Mouse (Mus musculus): ENCODE data around the gene Tomm7. TPM values are rescaled to one million over a fixed set of nuclear protein-coding genes. Genes with fewer than 3 reads are reported as not detected.
A peak's percentile ranks its signal among the peaks of the same experiment; 100 is the strongest.

The Tomm7 gene
- polyA plus RNA-seq, 1 experiment from 2014 or later = 97.7 TPM

DNA sequence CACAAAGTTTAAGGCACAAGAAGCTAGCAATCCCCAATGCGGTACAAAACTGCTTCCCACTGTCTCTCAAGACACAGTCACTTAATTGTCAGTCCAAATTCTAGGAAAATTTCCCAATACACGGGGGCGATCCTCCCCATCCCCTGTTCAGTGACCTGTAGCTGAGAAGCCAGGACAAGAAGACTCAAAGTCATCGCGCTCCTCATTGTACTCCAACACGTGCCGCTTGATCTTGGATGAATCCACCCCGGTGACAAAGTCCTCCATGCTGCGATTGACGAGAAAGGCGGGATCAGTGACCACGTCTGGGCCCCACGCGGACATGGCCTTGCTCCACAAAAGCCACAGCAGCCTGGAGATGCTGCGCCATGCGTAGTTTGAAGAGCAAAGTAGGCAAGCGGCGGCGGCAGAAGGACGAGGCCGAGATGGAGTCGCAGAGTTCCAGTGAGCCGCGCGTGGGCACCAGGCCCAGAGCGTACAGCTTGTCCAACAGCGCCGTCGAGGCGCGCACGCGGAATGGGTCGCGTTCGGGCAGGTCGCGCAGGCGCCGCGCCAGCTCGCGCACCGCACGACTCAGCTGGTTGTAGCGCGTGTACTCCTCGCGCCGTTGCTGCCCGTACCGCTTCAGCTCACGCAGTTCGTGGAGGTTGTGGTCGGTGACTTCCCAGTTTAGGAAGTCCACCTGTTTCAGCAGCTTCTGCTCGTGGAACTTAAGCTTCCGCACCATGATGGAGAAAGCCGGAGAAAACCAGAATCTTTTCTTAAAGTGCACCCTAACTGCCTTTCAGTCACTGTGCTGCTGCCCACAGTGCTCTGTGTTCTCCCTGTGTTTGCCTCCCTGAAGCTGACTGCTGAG lies 12.8 kb downstream of the Tomm7 start:
- Histone ChIP-seq H3K36me3 (replicated peaks; ENCODE audit: control insufficient read depth, insufficient read depth) (no peaks in the 10 kb centered on the region), H3K27me3 (ENCODE audit: control insufficient read depth, insufficient read depth, low read length) (peaks cover 18% of the 10 kb centered on the region; the same call in 1 of the 2 replicates), H3K4me1 (replicated peaks; ENCODE audit: control insufficient read depth, insufficient read depth, low read length) (no peaks in the 10 kb centered on the region), H3K27ac (no peak overlapping the region), H3K9me3 (ENCODE audit: control insufficient read depth, low read length) (no peaks in the 10 kb centered on the region), H3K9ac (no peak overlapping the region), H3K4me2 (replicated peaks) (peak overlapping the region; percentile 32), H3K4me3 (replicated peaks; ENCODE audit: low read length) (0 out of 2 replicates have a peak overlapping the region, but pooled peaks have one; percentile 5)
- no peak for DNase-seq (ENCODE audit: low spot score)
- WGBS = 46% methylated on average over 58 of the region's 58 CpGs
- no peak for ATAC-seq (ENCODE audit: low FRiP score)

DNA sequence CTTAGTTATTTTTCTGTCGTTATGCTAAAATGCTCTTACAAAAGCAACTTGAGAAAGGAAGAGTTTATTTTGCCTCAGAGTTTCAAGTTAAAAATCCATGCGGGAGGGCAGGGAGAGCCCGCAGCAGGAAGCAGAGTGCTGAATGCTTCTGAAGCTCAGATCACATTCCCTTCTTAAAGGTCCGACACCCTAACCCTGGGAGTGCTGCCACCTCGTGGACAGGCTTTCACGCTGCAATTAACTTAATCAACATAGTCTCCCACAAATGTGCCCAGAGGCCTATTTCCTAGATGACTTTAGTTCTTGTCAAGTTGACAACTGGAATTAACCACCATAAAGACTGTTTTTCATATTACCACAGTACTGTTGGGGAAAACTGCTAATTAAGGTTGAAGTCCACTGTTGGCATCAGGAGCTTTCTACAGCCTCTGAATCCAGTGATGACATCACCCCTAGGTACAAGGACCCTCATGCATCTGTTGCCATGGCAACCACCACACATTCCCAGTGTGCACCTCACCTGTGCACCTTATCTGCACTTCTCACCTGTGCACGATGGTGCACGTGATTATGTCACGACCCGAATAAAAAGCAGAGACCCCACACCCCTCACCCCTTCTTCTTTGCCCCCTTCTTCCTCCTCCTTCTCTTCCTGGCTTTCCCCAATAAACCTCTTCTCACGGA lies 17.5 kb downstream of the Tomm7 start:
- ATAC-seq (ENCODE audit: low FRiP score) = no peak
- Histone ChIP-seq H3K4me1 (replicated peaks; ENCODE audit: control insufficient read depth, insufficient read depth, low read length) (no peaks in the 10 kb centered on the region), H3K4me2 (replicated peaks) (no peak overlapping the region), H3K9ac (no peak overlapping the region), H3K36me3 (replicated peaks; ENCODE audit: control insufficient read depth, insufficient read depth) (peaks cover 2% of the 10 kb centered on the region; the same call in 1 of the 2 replicates), H3K9me3 (ENCODE audit: control insufficient read depth, low read length) (no peaks in the 10 kb centered on the region), H3K4me3 (replicated peaks; ENCODE audit: low read length) (no peak overlapping the region), H3K27me3 (ENCODE audit: control insufficient read depth, insufficient read depth, low read length) (peaks cover 12% of the 10 kb centered on the region; the same call in 1 of the 2 replicates), H3K27ac (no peak overlapping the region)
- 41% methylated on average over 11 of the region's 11 CpGs for WGBS
- peak; percentile 76 for DNase-seq (ENCODE audit: low spot score)

DNA sequence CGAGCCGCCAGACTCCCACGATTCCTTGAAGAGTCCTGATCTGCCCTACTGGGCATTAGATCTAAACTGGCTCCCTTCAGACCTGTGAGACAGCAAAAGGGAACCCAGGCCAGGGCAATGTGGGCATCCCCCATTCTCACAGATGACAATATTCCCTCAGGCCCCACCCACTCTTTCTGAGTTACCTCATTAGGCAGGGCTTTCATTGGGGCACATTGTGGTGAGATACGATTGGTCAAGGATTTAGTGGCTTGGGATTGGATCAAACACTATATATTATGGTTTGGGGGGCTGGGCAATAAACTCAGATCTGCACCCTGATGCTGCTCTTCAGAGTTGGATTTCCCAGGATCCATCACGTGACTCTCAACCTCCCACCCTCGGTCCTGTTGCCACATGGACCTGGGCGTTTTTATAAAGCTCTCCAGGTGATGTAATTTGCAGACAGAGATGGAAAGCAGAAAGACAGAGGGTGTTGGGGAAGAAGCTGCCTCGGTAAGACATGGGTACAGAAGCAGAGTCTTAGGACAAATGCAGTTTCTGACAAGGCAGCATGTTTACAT lies 19.7 kb downstream of the Tomm7 start:
- Histone ChIP-seq H3K4me1 (replicated peaks; ENCODE audit: control insufficient read depth, insufficient read depth, low read length) (no peaks in the 10 kb centered on the region), H3K36me3 (replicated peaks; ENCODE audit: control insufficient read depth, insufficient read depth) (peaks cover 14% of the 10 kb centered on the region), H3K9me3 (ENCODE audit: control insufficient read depth, low read length) (no peaks in the 10 kb centered on the region), H3K27ac (no peak overlapping the region), H3K4me2 (replicated peaks) (no peak overlapping the region), H3K27me3 (ENCODE audit: control insufficient read depth, insufficient read depth, low read length) (no peaks in the 10 kb centered on the region), H3K4me3 (replicated peaks; ENCODE audit: low read length) (no peak overlapping the region), H3K9ac (no peak overlapping the region)
- no peak for ATAC-seq (ENCODE audit: low FRiP score)
- DNase-seq (ENCODE audit: low spot score) = no peak
- WGBS = 84% methylated on average over 8 of the region's 8 CpGs

DNA sequence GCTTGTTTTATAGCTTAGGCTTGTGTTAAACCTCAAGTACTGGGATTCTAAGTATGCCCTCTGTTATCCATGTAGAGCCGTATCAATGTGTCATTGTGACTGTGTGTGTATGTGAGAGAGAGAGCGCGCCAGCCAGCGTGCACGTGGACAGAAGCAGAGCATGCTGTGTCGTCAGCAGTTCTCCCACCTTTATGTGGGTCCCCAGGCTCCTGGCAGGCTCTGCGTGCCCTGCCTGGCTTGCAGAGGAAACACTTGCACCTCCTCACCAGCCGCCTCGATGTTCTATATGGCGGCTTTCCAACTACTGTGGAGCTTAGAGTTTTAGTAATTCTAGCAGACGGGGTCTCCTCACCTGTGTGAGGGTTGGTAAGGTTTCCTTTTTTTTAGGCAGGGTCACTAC lies 21.7 kb downstream of the Tomm7 start:
- Histone ChIP-seq H3K4me3 (replicated peaks; ENCODE audit: low read length) (no peak overlapping the region), H3K36me3 (replicated peaks; ENCODE audit: control insufficient read depth, insufficient read depth) (peaks cover 30% of the 10 kb centered on the region), H3K4me1 (replicated peaks; ENCODE audit: control insufficient read depth, insufficient read depth, low read length) (no peaks in the 10 kb centered on the region), H3K4me2 (replicated peaks) (no peak overlapping the region), H3K27me3 (ENCODE audit: control insufficient read depth, insufficient read depth, low read length) (no peaks in the 10 kb centered on the region), H3K9ac (no peak overlapping the region), H3K27ac (no peak overlapping the region), H3K9me3 (ENCODE audit: control insufficient read depth, low read length) (no peaks in the 10 kb centered on the region)
- no peak for ATAC-seq (ENCODE audit: low FRiP score)
- WGBS = 76% methylated on average over 11 of the region's 11 CpGs
- no peak for DNase-seq (ENCODE audit: low spot score)

DNA sequence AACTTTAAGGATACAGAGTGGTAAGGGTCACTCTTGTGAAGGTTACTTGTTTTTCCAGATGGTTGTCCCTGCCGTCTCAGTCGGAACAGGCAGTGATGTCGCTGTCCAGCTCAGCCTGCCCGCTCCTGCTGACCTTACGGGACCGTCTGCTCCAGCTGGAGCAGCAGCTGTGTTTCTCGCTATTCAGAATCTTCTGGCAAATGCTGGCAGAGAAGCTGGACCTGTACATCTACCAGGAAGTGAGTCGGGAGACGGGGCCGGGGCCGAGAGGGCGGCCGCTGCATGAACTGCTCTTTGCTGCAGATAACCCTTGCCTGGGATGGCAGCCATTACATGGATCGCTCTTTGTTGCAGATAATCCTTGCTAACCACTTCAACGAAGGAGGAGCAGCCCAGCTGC lies 27.3 kb downstream of the Tomm7 start:
- Histone ChIP-seq H3K27me3 (ENCODE audit: control insufficient read depth, insufficient read depth, low read length) (no peaks in the 10 kb centered on the region), H3K4me3 (replicated peaks; ENCODE audit: low read length) (no peak overlapping the region), H3K4me2 (replicated peaks) (no peak overlapping the region), H3K9me3 (ENCODE audit: control insufficient read depth, low read length) (no peaks in the 10 kb centered on the region), H3K4me1 (replicated peaks; ENCODE audit: control insufficient read depth, insufficient read depth, low read length) (no peaks in the 10 kb centered on the region), H3K27ac (no peak overlapping the region), H3K36me3 (replicated peaks; ENCODE audit: control insufficient read depth, insufficient read depth) (peaks cover 77% of the 10 kb centered on the region), H3K9ac (no peak overlapping the region)
- ATAC-seq (ENCODE audit: low FRiP score) = no peak
- 95% methylated on average over 15 of the region's 15 CpGs for WGBS
- DNase-seq (ENCODE audit: low spot score) = no peak

DNA sequence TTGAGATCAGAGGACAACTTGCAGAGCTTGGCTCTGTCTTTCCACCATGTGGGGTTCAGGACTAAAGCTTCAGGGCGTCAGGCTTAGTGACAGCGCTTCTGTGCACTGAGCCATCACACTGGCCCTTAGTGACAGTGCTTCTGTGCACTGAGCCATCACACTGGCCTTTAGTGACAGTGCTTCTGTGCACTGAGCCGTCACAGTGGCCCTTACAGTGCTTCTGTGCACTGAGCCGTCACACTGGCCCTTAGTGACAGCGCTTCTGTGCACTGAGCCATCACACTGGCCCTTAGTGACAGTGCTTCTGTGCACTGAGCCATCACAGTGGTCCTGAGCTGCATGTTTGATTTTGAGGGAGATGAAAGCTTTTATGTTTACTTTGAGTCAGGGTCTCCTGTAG lies 29.1 kb downstream of the Tomm7 start:
- H3K27ac ChIP-seq = no peak overlapping the region
- H3K4me2 ChIP-seq (replicated peaks) = no peak overlapping the region
- no peak for ATAC-seq (ENCODE audit: low FRiP score)
- WGBS = 64% methylated on average over 5 of the region's 5 CpGs
- H3K27me3 ChIP-seq (ENCODE audit: control insufficient read depth, insufficient read depth, low read length) = no peaks in the 10 kb centered on the region
- H3K36me3 ChIP-seq (replicated peaks; ENCODE audit: control insufficient read depth, insufficient read depth) = peaks cover 87% of the 10 kb centered on the region
- no peak for DNase-seq (ENCODE audit: low spot score)
- no peaks in the 10 kb centered on the region for H3K4me1 ChIP-seq (replicated peaks; ENCODE audit: control insufficient read depth, insufficient read depth, low read length)
- H3K9me3 ChIP-seq (ENCODE audit: control insufficient read depth, low read length) = no peaks in the 10 kb centered on the region
- H3K4me3 ChIP-seq (replicated peaks; ENCODE audit: low read length) = no peak overlapping the region
- H3K9ac ChIP-seq = no peak overlapping the region

DNA sequence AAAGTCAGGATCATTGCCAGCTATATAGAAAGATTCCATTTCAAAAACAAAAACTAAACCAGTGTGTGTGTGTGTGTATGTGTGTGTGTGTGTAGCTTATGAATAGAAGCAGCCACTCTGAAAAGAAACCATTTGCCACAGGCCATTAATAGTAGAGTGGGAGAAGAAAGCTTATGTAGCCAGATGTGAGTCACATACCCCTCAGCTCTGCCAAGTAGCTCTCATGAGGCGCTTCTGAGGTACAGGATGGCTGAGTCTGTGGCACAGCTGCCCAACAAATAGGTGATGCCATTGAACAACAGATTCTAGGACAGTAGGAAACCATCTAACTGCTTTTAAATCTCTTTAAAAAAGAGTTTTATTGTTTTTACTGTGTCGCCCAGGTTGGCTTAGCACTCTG lies 51.2 kb downstream of the Tomm7 start:
- Histone ChIP-seq H3K4me2 (replicated peaks) (no peak overlapping the region), H3K4me3 (replicated peaks; ENCODE audit: low read length) (no peak overlapping the region), H3K36me3 (replicated peaks; ENCODE audit: control insufficient read depth, insufficient read depth) (peaks cover 36% of the 10 kb centered on the region), H3K9me3 (ENCODE audit: control insufficient read depth, low read length) (no peaks in the 10 kb centered on the region), H3K27me3 (ENCODE audit: control insufficient read depth, insufficient read depth, low read length) (no peaks in the 10 kb centered on the region), H3K9ac (no peak overlapping the region), H3K27ac (no peak overlapping the region), H3K4me1 (replicated peaks; ENCODE audit: control insufficient read depth, insufficient read depth, low read length) (peaks cover 8% of the 10 kb centered on the region)
- DNase-seq (ENCODE audit: low spot score) = no peak
- no peak for ATAC-seq (ENCODE audit: low FRiP score)
- 92% methylated on average over 2 of the region's 2 CpGs for WGBS

DNA sequence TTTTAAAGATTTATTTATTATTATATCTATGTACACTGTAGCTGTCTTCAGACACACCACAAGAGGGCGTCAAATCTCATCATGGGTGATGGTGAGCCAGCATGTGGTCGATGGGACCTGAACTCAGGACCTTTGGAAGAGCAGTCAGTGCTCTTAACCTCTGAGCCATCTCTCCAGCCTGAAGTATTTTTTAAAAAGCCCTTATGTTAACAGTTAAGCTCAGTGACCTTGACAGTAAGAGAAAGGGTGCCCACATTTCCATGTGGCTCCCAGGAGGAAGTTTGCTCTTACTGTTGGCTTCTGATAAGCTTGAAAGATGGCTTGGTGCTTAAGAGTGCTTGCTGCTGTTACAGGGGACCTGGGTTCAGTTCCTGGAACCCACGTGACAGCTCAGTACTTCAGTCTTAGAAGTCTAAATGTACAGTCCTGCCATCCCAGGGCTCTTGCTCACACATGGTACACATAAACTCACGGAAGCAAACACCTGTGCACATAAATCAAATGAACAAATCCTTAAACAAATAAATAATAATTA lies 54.8 kb downstream of the Tomm7 start:
- Histone ChIP-seq H3K36me3 (replicated peaks; ENCODE audit: control insufficient read depth, insufficient read depth) (peaks cover 13% of the 10 kb centered on the region), H3K9me3 (ENCODE audit: control insufficient read depth, low read length) (no peaks in the 10 kb centered on the region), H3K27ac (no peak overlapping the region), H3K9ac (no peak overlapping the region), H3K4me1 (replicated peaks; ENCODE audit: control insufficient read depth, insufficient read depth, low read length) (peaks cover 8% of the 10 kb centered on the region), H3K27me3 (ENCODE audit: control insufficient read depth, insufficient read depth, low read length) (no peaks in the 10 kb centered on the region), H3K4me2 (replicated peaks) (no peak overlapping the region), H3K4me3 (replicated peaks; ENCODE audit: low read length) (no peak overlapping the region)
- WGBS = 84% methylated on average over 4 of the region's 4 CpGs
- DNase-seq (ENCODE audit: low spot score) (no peak), ATAC-seq (ENCODE audit: low FRiP score) (no peak)

Data from hindbrain, embryonic 14.5 days (tissue).